Mouse (Mus musculus): ENCODE measurements around the gene Bmp8a. TPM values are rescaled to one million over a fixed set of nuclear protein-coding genes. Genes with fewer than 3 reads are reported as not detected.

Gene Bmp8a
- polyA plus RNA-seq, 1 experiment = 2.4 TPM

DNA sequence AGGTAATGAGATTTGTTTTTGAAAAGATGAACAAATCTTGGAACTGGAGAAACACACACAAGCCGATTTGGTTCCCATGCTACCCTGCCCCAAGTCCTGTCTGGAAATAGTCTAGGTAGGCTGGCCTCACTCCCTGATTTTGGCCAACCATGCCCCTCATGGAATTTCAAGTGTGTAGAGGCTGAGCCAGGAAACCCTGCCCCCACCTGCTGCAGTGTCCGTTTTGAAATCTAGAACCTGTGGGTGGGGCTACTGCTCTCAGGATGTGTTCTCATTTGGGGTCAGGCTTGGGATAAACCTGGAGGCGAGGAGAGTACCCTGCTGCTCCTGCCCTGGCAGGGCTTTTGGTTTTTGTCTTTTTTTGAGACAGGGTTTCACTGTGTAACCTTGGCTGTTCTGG, 34.8 kb downstream of the Bmp8a start:
- Histone ChIP-seq H3K9ac (ENCODE audit: low read depth, poor library complexity, severe bottlenecking) (no peak overlapping the region), H3K27me3 (ENCODE audit: control insufficient read depth, insufficient read depth, low read length, poor library complexity, severe bottlenecking) (no peaks in the 10 kb centered on the region), H3K4me3 (ENCODE audit: low read depth, low read length) (no peak overlapping the region), H3K9me3 (replicated peaks; ENCODE audit: control insufficient read depth, insufficient read depth, low read length, poor library complexity, severe bottlenecking) (peaks cover 5% of the 10 kb centered on the region), H3K4me1 (ENCODE audit: control insufficient read depth, insufficient read depth, low read length) (no peaks in the 10 kb centered on the region), H3K36me3 (ENCODE audit: control insufficient read depth, insufficient read depth, low read length, poor library complexity, severe bottlenecking) (no peaks in the 10 kb centered on the region), H3K27ac (ENCODE audit: insufficient read depth, low read length) (no peak overlapping the region)
- TF ChIP-seq EP300 (IDR thresholded peaks at IDR 0.05; ENCODE audit: insufficient read depth, low read depth, low read length) (no peak), POLR2A (IDR thresholded peaks at IDR 0.05; ENCODE audit: insufficient read depth, low read length) (no peak), CTCF (IDR thresholded peaks at IDR 0.05; ENCODE audit: low read depth, low read length) (no peak)

DNA sequence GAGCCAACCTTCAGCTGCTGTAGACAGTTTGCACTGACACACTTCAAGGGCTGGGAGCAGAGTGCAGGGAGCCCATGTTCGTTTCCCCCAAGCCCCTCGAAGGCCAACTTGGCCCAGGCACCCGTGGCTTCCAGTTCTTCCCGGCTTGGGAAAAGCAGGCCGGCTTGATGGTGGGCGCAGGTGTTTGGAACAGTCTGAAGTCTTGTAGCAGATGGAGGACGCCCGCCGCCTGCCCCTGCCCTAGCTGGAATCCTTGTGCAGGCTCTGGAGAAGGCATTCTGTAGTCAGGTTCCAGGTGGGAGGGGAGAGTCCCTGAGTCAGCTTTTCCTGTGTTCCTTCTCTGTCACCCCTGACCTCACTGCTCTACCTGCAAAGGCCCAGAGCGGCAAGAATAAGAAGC, 36.1 kb downstream of the Bmp8a start:
- H3K9me3 ChIP-seq (replicated peaks; ENCODE audit: control insufficient read depth, insufficient read depth, low read length, poor library complexity, severe bottlenecking) = peaks cover 6% of the 10 kb centered on the region
- no peaks in the 10 kb centered on the region for H3K27me3 ChIP-seq (ENCODE audit: control insufficient read depth, insufficient read depth, low read length, poor library complexity, severe bottlenecking)
- TF ChIP-seq CTCF (IDR thresholded peaks at IDR 0.05; ENCODE audit: low read depth, low read length) (no peak), POLR2A (IDR thresholded peaks at IDR 0.05; ENCODE audit: insufficient read depth, low read length) (no peak), EP300 (IDR thresholded peaks at IDR 0.05; ENCODE audit: insufficient read depth, low read depth, low read length) (no peak)
- H3K9ac ChIP-seq (ENCODE audit: low read depth, poor library complexity, severe bottlenecking) = no peak overlapping the region
- H3K36me3 ChIP-seq (ENCODE audit: control insufficient read depth, insufficient read depth, low read length, poor library complexity, severe bottlenecking) = peaks cover 11% of the 10 kb centered on the region
- no peak overlapping the region for H3K27ac ChIP-seq (ENCODE audit: insufficient read depth, low read length)
- no peaks in the 10 kb centered on the region for H3K4me1 ChIP-seq (ENCODE audit: control insufficient read depth, insufficient read depth, low read length)
- no peak overlapping the region for H3K4me3 ChIP-seq (ENCODE audit: low read depth, low read length)

DNA sequence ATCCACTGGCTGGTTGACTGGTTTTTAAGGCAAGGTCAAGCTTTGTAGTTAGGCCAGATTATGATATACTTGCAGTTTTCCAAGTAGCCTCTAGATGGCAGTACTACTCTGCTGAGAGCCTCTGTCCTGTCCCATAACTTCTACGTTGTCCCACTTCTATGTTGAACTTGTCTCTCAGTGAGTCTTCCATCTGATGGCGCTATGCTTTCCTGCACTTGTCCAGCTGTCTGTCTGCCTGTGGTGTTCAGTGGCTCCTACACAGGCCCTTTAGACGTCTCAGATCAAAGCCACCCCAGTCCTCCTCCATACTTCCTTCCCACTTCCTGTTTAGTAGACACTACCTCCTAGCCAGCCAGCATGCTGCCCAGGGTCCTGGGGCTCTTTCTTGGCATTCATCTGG, 37.3 kb downstream of the Bmp8a start:
- Histone ChIP-seq H3K9me3 (replicated peaks; ENCODE audit: control insufficient read depth, insufficient read depth, low read length, poor library complexity, severe bottlenecking) (peaks cover 6% of the 10 kb centered on the region), H3K27me3 (ENCODE audit: control insufficient read depth, insufficient read depth, low read length, poor library complexity, severe bottlenecking) (no peaks in the 10 kb centered on the region), H3K4me3 (ENCODE audit: low read depth, low read length) (no peak overlapping the region), H3K9ac (ENCODE audit: low read depth, poor library complexity, severe bottlenecking) (no peak overlapping the region), H3K36me3 (ENCODE audit: control insufficient read depth, insufficient read depth, low read length, poor library complexity, severe bottlenecking) (peaks cover 15% of the 10 kb centered on the region), H3K4me1 (ENCODE audit: control insufficient read depth, insufficient read depth, low read length) (no peaks in the 10 kb centered on the region), H3K27ac (ENCODE audit: insufficient read depth, low read length) (no peak overlapping the region)
- TF ChIP-seq POLR2A (IDR thresholded peaks at IDR 0.05; ENCODE audit: insufficient read depth, low read length) (no peak), EP300 (IDR thresholded peaks at IDR 0.05; ENCODE audit: insufficient read depth, low read depth, low read length) (no peak), CTCF (IDR thresholded peaks at IDR 0.05; ENCODE audit: low read depth, low read length) (peak; percentile 42)

DNA sequence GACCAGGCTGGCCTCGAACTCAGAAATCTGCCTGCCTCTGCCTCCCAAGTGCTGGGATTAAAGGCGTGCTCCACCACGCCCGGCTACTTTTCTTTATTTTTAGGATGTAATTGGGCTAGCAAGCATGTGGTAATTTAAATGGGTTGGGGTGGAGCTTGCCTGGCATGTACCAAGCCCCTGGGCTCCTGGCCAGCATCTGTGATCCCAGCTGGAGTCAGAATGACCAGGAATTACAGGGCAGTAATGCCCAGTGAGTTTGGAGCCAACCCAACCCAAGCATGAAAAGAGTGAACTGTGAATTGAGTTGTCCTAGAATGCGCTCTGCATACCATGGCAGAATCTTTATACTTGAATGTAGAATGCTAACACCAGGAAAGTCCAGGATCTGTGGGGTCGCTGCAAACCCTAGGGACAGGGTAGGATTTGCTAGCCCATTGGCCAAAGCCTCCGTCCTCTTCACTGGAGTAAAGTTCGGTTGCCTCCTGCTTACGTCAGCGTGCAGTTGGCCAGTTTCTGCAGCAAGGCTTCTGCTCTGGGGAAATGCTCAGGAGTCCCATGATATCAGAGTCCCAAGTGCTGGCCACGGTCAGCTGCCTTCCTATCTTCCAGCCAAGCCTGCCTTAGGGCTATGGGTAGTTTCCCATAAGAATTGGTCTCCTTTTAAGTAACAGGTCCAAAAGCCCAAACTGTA, 43.9 kb downstream of the Bmp8a start:
- peaks cover 67% of the 10 kb centered on the region for H3K36me3 ChIP-seq (ENCODE audit: control insufficient read depth, insufficient read depth, low read length, poor library complexity, severe bottlenecking)
- no peak overlapping the region for H3K4me3 ChIP-seq (ENCODE audit: low read depth, low read length)
- no peak overlapping the region for H3K27ac ChIP-seq (ENCODE audit: insufficient read depth, low read length)
- no peak for TF ChIP-seq EP300 (IDR thresholded peaks at IDR 0.05; ENCODE audit: insufficient read depth, low read depth, low read length)
- no peak for TF ChIP-seq POLR2A (IDR thresholded peaks at IDR 0.05; ENCODE audit: insufficient read depth, low read length)
- TF ChIP-seq CTCF (IDR thresholded peaks at IDR 0.05; ENCODE audit: low read depth, low read length) = no peak
- no peaks in the 10 kb centered on the region for H3K4me1 ChIP-seq (ENCODE audit: control insufficient read depth, insufficient read depth, low read length)
- H3K9me3 ChIP-seq (replicated peaks; ENCODE audit: control insufficient read depth, insufficient read depth, low read length, poor library complexity, severe bottlenecking) = peaks cover 6% of the 10 kb centered on the region
- H3K27me3 ChIP-seq (ENCODE audit: control insufficient read depth, insufficient read depth, low read length, poor library complexity, severe bottlenecking) = no peaks in the 10 kb centered on the region
- H3K9ac ChIP-seq (ENCODE audit: low read depth, poor library complexity, severe bottlenecking) = no peak overlapping the region

DNA sequence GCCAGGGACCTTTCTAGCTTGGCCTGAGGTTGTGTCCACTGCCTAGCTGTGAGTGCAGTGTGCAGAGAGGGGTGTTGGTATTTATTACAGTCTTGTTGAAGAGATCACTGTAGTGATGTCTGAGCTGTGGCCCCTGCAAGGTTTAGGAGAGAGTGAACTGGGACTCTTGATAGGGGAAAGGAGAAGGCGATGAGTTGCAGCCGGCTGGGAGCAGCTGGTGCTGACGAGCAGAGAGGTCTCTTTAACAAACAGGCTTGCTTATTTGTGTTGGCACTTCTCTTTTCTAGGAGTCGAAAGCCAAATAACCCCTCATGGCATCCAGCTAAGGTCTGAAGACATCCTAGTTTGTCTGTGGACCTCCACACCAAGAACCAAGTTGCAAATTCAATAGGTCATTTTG, 44.8 kb downstream of the Bmp8a start:
- H3K27me3 ChIP-seq (ENCODE audit: control insufficient read depth, insufficient read depth, low read length, poor library complexity, severe bottlenecking) = no peaks in the 10 kb centered on the region

DNA sequence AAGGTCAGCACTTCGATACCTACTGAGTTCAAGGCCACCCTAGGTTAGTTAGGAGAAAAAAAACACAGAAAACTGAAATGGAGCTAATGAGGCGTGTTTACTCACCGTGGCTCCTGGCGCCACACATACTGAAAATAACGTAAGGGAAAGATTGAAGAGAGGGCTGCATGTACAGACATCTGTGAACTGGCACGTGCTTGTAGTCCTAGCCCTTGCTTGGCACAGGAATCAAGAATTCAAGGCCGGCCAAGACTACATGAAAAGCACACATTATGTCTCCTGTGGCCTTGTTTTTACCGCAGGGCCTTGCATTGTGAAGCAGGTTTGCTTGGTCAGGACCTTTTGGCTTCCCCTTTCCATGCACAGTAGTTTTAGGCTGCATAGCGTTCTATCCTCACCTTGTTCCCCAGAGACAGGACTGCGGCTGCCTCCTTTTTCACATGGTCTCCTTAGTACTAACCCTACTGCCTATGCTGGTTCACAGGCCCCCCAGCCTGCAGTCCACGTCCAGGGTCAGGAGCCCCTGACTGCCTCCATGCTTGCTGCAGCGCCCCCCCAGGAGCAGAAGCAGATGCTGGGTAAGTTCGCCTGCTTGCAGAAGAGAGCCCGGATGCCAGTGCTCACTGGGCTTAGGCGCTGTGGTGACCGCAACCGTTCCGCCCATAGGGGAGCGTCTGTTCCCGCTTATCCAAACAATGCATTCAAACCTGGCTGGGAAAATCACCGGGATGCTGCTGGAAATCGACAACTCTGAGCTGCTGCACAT, 45.7 kb downstream of the Bmp8a start:
- Histone ChIP-seq H3K4me1 (ENCODE audit: control insufficient read depth, insufficient read depth, low read length) (no peaks in the 10 kb centered on the region), H3K9me3 (replicated peaks; ENCODE audit: control insufficient read depth, insufficient read depth, low read length, poor library complexity, severe bottlenecking) (no peaks in the 10 kb centered on the region), H3K27ac (ENCODE audit: insufficient read depth, low read length) (no peak overlapping the region), H3K4me3 (ENCODE audit: low read depth, low read length) (no peak overlapping the region), H3K27me3 (ENCODE audit: control insufficient read depth, insufficient read depth, low read length, poor library complexity, severe bottlenecking) (no peaks in the 10 kb centered on the region), H3K36me3 (ENCODE audit: control insufficient read depth, insufficient read depth, low read length, poor library complexity, severe bottlenecking) (peaks cover 76% of the 10 kb centered on the region), H3K9ac (ENCODE audit: low read depth, poor library complexity, severe bottlenecking) (no peak overlapping the region)
- TF ChIP-seq POLR2A (IDR thresholded peaks at IDR 0.05; ENCODE audit: insufficient read depth, low read length) (no peak), CTCF (IDR thresholded peaks at IDR 0.05; ENCODE audit: low read depth, low read length) (no peak), EP300 (IDR thresholded peaks at IDR 0.05; ENCODE audit: insufficient read depth, low read depth, low read length) (no peak)

More for the DNA sequence above, 44.8 kb downstream of the Bmp8a start:
- H3K36me3 ChIP-seq (ENCODE audit: control insufficient read depth, insufficient read depth, low read length, poor library complexity, severe bottlenecking) = peaks cover 76% of the 10 kb centered on the region
- no peak overlapping the region for H3K9ac ChIP-seq (ENCODE audit: low read depth, poor library complexity, severe bottlenecking)
- no peak overlapping the region for H3K27ac ChIP-seq (ENCODE audit: insufficient read depth, low read length)
- H3K4me1 ChIP-seq (ENCODE audit: control insufficient read depth, insufficient read depth, low read length) = no peaks in the 10 kb centered on the region
- TF ChIP-seq CTCF (IDR thresholded peaks at IDR 0.05; ENCODE audit: low read depth, low read length) (no peak), POLR2A (IDR thresholded peaks at IDR 0.05; ENCODE audit: insufficient read depth, low read length) (no peak), EP300 (IDR thresholded peaks at IDR 0.05; ENCODE audit: insufficient read depth, low read depth, low read length) (no peak)
- H3K9me3 ChIP-seq (replicated peaks; ENCODE audit: control insufficient read depth, insufficient read depth, low read length, poor library complexity, severe bottlenecking) = peaks cover under 1% of the 10 kb centered on the region; the same call in 1 of the 2 replicates
- no peak overlapping the region for H3K4me3 ChIP-seq (ENCODE audit: low read depth, low read length)
